Mouse (Mus musculus) liver, postnatal 0 days (tissue): ENCODE measurements around the gene D11Wsu47e.

Experiments used
- CTCF ChIP-seq: sonication (generic); IDR thresholded peaks from 2 replicates; pipeline ENCODE4 v1.5.1; 2016; ENCODE audit warnings: antibody characterized with exemption, low read depth
- EP300 ChIP-seq: IDR thresholded peaks from 2 replicates; pipeline ENCODE4 v1.6.1; 2016; ENCODE audit warnings: antibody characterized with exemption, low read depth, mild to moderate bottlenecking

GRCm38 (mm10) chr11:113716132-113716531 is 31.9 kb downstream of the D11Wsu47e start:
- no peak for TF ChIP-seq CTCF
- no peak for TF ChIP-seq EP300
